Mouse (Mus musculus): ENCODE measurements around the gene Akt2.
A peak's percentile ranks its signal among the peaks of the same experiment; 100 is the strongest.

- TF ChIP-seq CTCF (IDR thresholded peaks at IDR 0.05) (0 out of 2 replicates have a peak, but pooled peaks have one; percentile 9), EP300 (IDR thresholded peaks at IDR 0.05; ENCODE audit: insufficient read depth, low read depth, low read length) (no peak)
Measured at GRCm38 (mm10) chr7:27644471-27644870, 53.1 kb downstream of the Akt2 start.

Data from heart, adult 2 months (tissue).